Mouse (Mus musculus): ENCODE data around the gene Gm5269. TPM values are rescaled to one million over a fixed set of nuclear protein-coding genes. Genes with fewer than 3 reads are reported as not detected.

Gene Gm5269
- total RNA-seq (2023): not detected in 2 replicates

DNA sequence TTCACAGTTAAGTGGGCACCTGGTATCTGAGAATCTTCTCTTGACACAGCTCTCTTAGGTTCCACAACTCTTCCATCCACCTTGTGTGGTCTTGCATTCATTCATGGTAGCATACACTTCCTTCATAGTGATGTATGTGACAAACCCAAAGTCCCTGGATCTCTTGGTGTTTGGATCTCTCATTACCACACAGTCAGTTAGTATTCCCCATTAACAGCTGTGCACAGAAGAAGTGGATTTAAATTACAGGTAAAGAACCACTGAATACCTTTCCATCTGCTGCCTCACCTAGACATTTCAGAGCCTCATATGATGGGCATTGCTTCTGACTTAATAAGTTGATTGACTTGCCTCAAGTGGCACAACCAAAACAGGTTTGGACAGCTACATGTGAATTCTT lies at the start of gene Gm5269:
Gene Gm5269, minus strand, starts transcription at position 101 of the 400 bp plus-strand sequence.

DNA sequence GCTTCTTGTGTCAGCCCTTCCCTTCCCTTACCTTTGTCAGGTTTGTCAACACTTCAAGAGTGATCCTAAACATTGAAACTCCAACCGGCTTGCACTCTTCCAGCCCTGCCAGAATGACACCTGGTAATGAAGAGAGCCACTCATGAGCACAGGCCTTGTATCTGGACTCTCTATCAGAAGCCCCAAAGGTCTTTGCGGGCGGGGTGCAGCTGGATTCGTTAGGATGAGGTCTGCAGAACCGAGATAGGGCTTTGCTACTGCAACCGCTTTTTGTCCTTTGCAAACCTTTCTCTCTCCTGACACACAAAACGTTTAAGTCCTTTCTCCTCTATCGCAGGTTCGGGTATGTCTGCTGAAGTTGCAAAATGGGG lies 36.3 kb upstream of the Gm5269 start, which contains the start of gene Slc40a1:
Gene Slc40a1, minus strand, starts transcription at position 131 of the 371 bp plus-strand sequence.

Other genes with a start within 250 kb of the Gm5269 start
- 9.5 and 17.3 TPM in 2 replicates for gene Wdr75, start 95.1 kb downstream of the Gm5269 start, total RNA-seq (2023)
- gene Slc40a1, start 36.2 kb upstream of the Gm5269 start, total RNA-seq (2023): 123 and 140 TPM in 2 replicates
- gene Dnah7b, start 176.0 kb upstream of the Gm5269 start, total RNA-seq (2023): not detected in 2 replicates